Mouse (Mus musculus) spleen, postnatal 36 days (tissue): Measurements from ENCODE around the gene Arid4a.
A peak's percentile ranks its signal among the peaks of the same experiment; 100 is the strongest.

ENCODE experiments used
- DNase-seq, 2 experiments: peaks; one replicate each; pipeline ENCODE4 v3.0.0; 2022; ENCODE audit warnings: low spot score in 2 of 2, mixed read lengths in 1 of 2

Arid4a gene

GRCm38 (mm10) chr12:71147641-71148040 is 131.9 kb downstream of the Arid4a start:
- DNase-seq, result peak; percentile 19 to 34
